Mouse (Mus musculus): Measurements from ENCODE around the gene Nmnat1.

DNA sequence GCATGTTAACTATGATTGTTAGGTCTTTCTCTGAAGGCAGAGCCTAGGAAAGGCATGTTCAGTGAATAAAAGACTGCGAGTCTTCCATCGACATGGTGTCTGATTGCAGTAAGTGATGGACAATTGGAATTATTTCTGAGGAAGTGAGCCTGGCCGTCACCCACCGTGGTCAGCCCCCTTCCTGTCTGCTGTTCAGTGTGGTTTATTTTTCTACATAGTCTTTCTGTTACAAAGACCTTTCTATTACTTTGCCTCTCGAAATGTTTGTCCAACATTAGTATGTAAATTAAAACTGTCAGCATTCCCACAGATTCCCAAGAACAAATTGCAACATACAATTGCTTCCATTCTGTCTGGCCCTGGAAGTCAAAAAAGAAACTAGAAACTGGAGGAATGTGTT, 14.8 kb upstream of the Nmnat1 start:
- TF ChIP-seq EP300 (IDR thresholded peaks at IDR 0.05): no peak
- no peak for TF ChIP-seq CTCF (IDR thresholded peaks at IDR 0.05)
